Comparison of ENCODE assay signal across 8 mouse cellular contexts in genomic region chr1:46853317-46854035, GRCm38 (mm10). TPM values are rescaled to one million over a fixed set of nuclear protein-coding genes. Genes with fewer than 3 reads are reported as not detected.
DNase-seq lines count a peak whose midpoint lies in the region; ATAC-seq and TF ChIP-seq lines count a peak whose summit lies in the region.

No protein-coding gene starts in this region.

- no peaks in the 10 kb centered on the region for H3K27me3 ChIP-seq in C2C12 (ENCODE audit: control insufficient read depth, insufficient read depth, insufficient read length)
- no peaks in the 10 kb centered on the region for H3K27me3 ChIP-seq in erythroblast, embryonic 14.5 days (ENCODE audit: control insufficient read depth)
- no peaks in the 10 kb centered on the region for H3K27me3 ChIP-seq in heart, embryonic 13.5 days (replicated peaks)
- H3K27me3 ChIP-seq in liver, embryonic 12.5 days (replicated peaks), result no peaks in the 10 kb centered on the region
- no peaks in the 10 kb centered on the region for H3K27me3 ChIP-seq in stomach, embryonic 15.5 days (replicated peaks)

- peak; percentile 90 for ATAC-seq in heart, embryonic 13.5 days (ENCODE audit: extremely low read depth, insufficient number of reproducible peaks, low FRiP score, low TSS enrichment)
- ATAC-seq in liver, embryonic 12.5 days, result peak; percentile 94
- ATAC-seq in stomach, embryonic 15.5 days (ENCODE audit: insufficient read depth, low FRiP score, low read depth), result peak; percentile 96

- H3K4me1 ChIP-seq in erythroblast, embryonic 14.5 days (ENCODE audit: control insufficient read depth), result peaks cover 20% of the 10 kb centered on the region
- peaks cover 27% of the 10 kb centered on the region for H3K4me1 ChIP-seq in heart, embryonic 13.5 days
- peaks cover 20% of the 10 kb centered on the region for H3K4me1 ChIP-seq in liver, embryonic 12.5 days
- H3K4me1 ChIP-seq in stomach, embryonic 15.5 days, result no peaks in the 10 kb centered on the region

- H3K79me3 ChIP-seq in C2C12 (ENCODE audit: low read depth), result peaks cover 6% of the 10 kb centered on the region

- peak overlapping the region; percentile 85 for H3ac ChIP-seq in C2C12 (ENCODE audit: control insufficient read depth, insufficient read length, low read depth)

- H3K4me3 ChIP-seq in C2C12 (ENCODE audit: insufficient read depth, poor library complexity, severe bottlenecking), result peak overlapping the region; percentile 74
- peak overlapping the region; percentile 90 for H3K4me3 ChIP-seq in erythroblast, embryonic 14.5 days (replicated peaks)
- H3K4me3 ChIP-seq in heart, embryonic 13.5 days, result peak overlapping the region; percentile 97
- peak overlapping the region; percentile 86 for H3K4me3 ChIP-seq in liver, embryonic 12.5 days
- H3K4me3 ChIP-seq in stomach, embryonic 15.5 days (replicated peaks), result peak overlapping the region; percentile 90

- no peaks in the 10 kb centered on the region for H3K9me3 ChIP-seq in erythroblast, embryonic 14.5 days (ENCODE audit: control insufficient read depth, low read length)
- no peaks in the 10 kb centered on the region for H3K9me3 ChIP-seq in heart, embryonic 13.5 days
- no peaks in the 10 kb centered on the region for H3K9me3 ChIP-seq in liver, embryonic 12.5 days (replicated peaks)
- no peaks in the 10 kb centered on the region for H3K9me3 ChIP-seq in stomach, embryonic 15.5 days

- H3K79me2 ChIP-seq in C2C12 (ENCODE audit: control insufficient read depth, insufficient read depth), result peaks cover 19% of the 10 kb centered on the region

- peak overlapping the region; percentile 80 for H3K4me2 ChIP-seq in heart, embryonic 13.5 days
- H3K4me2 ChIP-seq in liver, embryonic 12.5 days, result peak overlapping the region; percentile 93
- peak overlapping the region; percentile 58 for H3K4me2 ChIP-seq in stomach, embryonic 15.5 days

- DNase-seq in brain, embryonic 14.5 days (ENCODE audit: low read depth), result peak; percentile 99
- peak; percentile 98 for DNase-seq in kidney, postnatal 10 days
- peak; percentile 98 for DNase-seq in natural killer cell, adult 2 months (ENCODE audit: low spot score in 2 of 2)

- TF ChIP-seq POLR2A in brain, embryonic 14.5 days (IDR thresholded peaks at IDR 0.05; ENCODE audit: borderline replicate concordance, extremely low read depth, insufficient read depth, insufficient read length, poor library complexity, severe bottlenecking), result peak; percentile 86

- H3K27ac ChIP-seq in heart, embryonic 13.5 days (replicated peaks), result peak overlapping the region; percentile 99
- H3K27ac ChIP-seq in liver, embryonic 12.5 days, result peak overlapping the region; percentile 95
- H3K27ac ChIP-seq in stomach, embryonic 15.5 days, result peak overlapping the region; percentile 100

- under 1% methylated on average over 85 of the region's 86 CpGs for WGBS in heart, embryonic 13.5 days
- under 1% methylated on average over 86 of the region's 86 CpGs for WGBS in liver, embryonic 12.5 days (ENCODE audit: insufficient replicate concordance)
- WGBS in stomach, embryonic 15.5 days, result 0% methylated on average over 84 of the region's 86 CpGs

- no peak for TF ChIP-seq CTCF in C2C12 (IDR thresholded peaks at IDR 0.05; ENCODE audit: control insufficient read depth, insufficient read depth, insufficient read length)
- TF ChIP-seq CTCF in brain, embryonic 14.5 days (IDR thresholded peaks at IDR 0.05; ENCODE audit: borderline replicate concordance, extremely low read depth, insufficient read depth, insufficient read length), result no peak

- H3K9ac ChIP-seq in heart, embryonic 13.5 days, result peak overlapping the region; percentile 100
- H3K9ac ChIP-seq in liver, embryonic 12.5 days, result peak overlapping the region; percentile 97
- H3K9ac ChIP-seq in stomach, embryonic 15.5 days, result peak overlapping the region; percentile 98

- no peaks in the 10 kb centered on the region for H3K36me3 ChIP-seq in C2C12 (ENCODE audit: control insufficient read depth, insufficient read depth)
- H3K36me3 ChIP-seq in erythroblast, embryonic 14.5 days (ENCODE audit: control insufficient read depth), result no peaks in the 10 kb centered on the region
- H3K36me3 ChIP-seq in heart, embryonic 13.5 days, result no peaks in the 10 kb centered on the region
- no peaks in the 10 kb centered on the region for H3K36me3 ChIP-seq in liver, embryonic 12.5 days
- no peaks in the 10 kb centered on the region for H3K36me3 ChIP-seq in stomach, embryonic 15.5 days

TF ChIP-seq in C2C12, 6 proteins besides CTCF, POLR2A, EP300 and RAD21:
- no peak for TF ChIP-seq FOSL1 (IDR thresholded peaks at IDR 0.05; ENCODE audit: insufficient read depth, low read length, poor library complexity, severe bottlenecking)
- TF ChIP-seq USF1 (IDR thresholded peaks at IDR 0.05; ENCODE audit: low read depth), result no peak
- TF ChIP-seq MYOD1 (IDR thresholded peaks at IDR 0.05; ENCODE audit: control insufficient read depth, insufficient read length, low read depth), result no peak
- no peak for TF ChIP-seq MYOG (IDR thresholded peaks at IDR 0.05; ENCODE audit: control insufficient read depth, extremely low read depth, insufficient read length)
- TF ChIP-seq MAX (IDR thresholded peaks at IDR 0.05), result no peak
- no peak for TF ChIP-seq CEBPB (IDR thresholded peaks at IDR 0.05; ENCODE audit: low read depth)

RNA-seq across cellular contexts. Expression of gene Slc39a10, which starts 39.2 kb away (rescaled TPM):
- polyA plus RNA-seq in C2C12 (2012; fragmentation: generic; extraction: Trizol), result 6.6 TPM
- 49.1 and 65.8 TPM in 2 replicates for polyA plus RNA-seq in brain, embryonic 14.5 days (2012; rRNA removed)
- 0.01 TPM in 1 of 2 replicates, not detected in the other for polyA plus RNA-seq in erythroblast, embryonic 14.5 days (2012)
- polyA plus RNA-seq in heart, embryonic 13.5 days (2015; fragmentation: Nextera tagmentation; extraction: Ambion mirVana), result 24.6 and 25.8 TPM in 2 replicates
- polyA plus RNA-seq in liver, embryonic 12.5 days (2016; fragmentation: Nextera tagmentation; extraction: Ambion mirVana), result 9.8 and 11.1 TPM in 2 replicates
- polyA plus RNA-seq in stomach, embryonic 15.5 days (2015; fragmentation: Nextera tagmentation; extraction: Ambion mirVana), result 41.5 and 44.4 TPM in 2 replicates

Comparison
In these comparisons a context has a peak if more than half of its experiments do, and no peak if none do; other contexts are left out.
1. Peak in every context shown above with its lines: DNase-seq, ATAC-seq, H3K4me3 ChIP-seq and H3K27ac ChIP-seq.